Mouse (Mus musculus) right cerebral cortex, postnatal 25 days (tissue): ENCODE data around the gene Ogg1.
A peak's percentile ranks its signal among the peaks of the same experiment; 100 is the strongest.

Experiments
- DNase-seq: peaks from one replicate; pipeline ENCODE4 v3.0.0; 2022

Gene Ogg1

GRCm38 (mm10) chr6:113333137-113333950 lies 6.6 kb downstream of the Ogg1 start:
- DNase-seq, result peak; percentile 51

DNA sequence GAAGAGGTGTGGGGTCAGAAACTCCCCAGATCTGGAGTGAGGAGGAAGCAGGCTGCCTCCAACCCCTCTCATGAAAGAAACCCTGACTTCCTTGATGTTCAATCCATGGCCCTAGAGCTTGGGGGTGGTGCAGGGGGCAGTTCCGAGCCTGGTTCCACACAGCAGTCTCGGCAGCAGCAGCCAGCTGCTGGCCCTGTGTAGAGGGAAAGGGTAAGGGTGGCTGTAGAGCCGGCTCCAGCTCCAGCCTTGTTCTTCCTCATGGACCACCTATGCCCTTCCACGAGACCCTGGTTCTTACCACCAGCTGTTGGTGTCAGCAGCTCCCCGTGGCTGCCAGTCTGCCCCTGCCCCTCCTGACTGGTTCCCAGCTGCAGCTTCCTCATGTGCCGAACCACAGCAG lies 7.4 kb downstream of the Ogg1 start:
- DNase-seq, result no peak

DNA sequence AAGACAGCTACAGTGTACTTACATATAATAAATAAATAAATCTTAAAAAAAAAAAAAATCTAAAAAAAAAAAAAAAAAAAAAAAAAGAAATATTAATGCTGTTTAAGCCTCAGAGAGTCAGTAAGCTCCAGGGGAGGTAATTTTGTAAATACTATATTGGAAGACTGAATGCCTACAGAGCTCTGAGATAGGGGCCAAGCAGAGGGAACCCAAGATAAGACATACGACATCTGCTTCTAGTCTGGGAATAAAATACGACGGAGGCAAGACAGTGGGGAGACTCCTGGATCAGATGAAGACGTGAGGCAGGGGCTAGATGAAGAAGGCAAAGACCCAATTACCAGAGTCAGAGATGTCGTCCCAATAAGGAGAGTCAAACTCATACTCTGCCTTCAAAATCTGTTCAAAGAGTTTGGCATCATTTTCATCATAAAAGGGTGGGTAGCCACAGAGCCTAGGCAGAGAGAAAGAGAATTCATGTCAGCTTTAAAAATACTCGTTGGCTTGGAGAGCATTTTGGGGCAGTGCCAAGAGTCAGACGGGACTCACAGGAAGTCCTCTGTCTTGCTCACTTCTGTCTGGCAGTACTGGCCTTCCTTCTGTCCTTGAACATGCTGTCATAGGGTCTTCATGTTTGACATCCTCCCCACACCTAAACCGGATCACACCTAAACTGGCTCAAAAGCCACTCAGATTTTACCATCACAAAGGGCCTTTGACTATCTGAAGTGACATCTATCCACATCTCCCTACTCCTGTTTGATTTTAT lies 10.3 kb downstream of the Ogg1 start:
- DNase-seq, result no peak

GRCm38 (mm10) chr6:113341574-113341973 lies 14.8 kb downstream of the Ogg1 start:
- DNase-seq, result peak; percentile 27

- peak; percentile 29 for DNase-seq
Observed at GRCm38 (mm10) chr6:113342297-113342696, 15.5 kb downstream of the Ogg1 start.

GRCm38 (mm10) chr6:113343177-113344092 lies 16.7 kb downstream of the Ogg1 start, which contains the start of gene Camk1:
Camk1 (minus strand) TSS chr6:113343984.
- DNase-seq, result peak; percentile 80

GRCm38 (mm10) chr6:113344321-113344720 lies 17.5 kb downstream of the Ogg1 start:
- no peak for DNase-seq

DNA sequence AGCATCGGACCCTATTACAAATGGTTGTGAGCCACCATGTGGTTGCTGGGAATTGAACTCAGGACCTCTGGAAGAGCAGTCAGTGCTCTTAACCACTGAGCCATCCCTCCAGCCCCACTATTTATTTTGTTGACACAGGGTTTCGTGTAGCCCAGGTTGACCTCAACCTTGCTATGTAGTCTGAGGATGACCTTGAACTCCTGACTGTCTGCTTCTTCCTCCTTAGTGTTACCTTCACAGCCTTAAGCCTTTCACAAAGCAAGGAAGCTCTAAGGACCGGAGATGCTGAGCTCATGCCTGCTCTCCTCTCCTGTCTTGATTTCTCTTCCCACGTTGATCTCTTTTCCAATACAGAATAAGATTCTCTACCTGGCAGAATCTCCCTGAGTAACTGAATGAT lies 20.1 kb downstream of the Ogg1 start:
- no peak for DNase-seq

- no peak for DNase-seq
Observed at GRCm38 (mm10) chr6:113350538-113350937, 23.8 kb downstream of the Ogg1 start.

- DNase-seq, result no peak
Observed at GRCm38 (mm10) chr6:113351161-113351560, 24.4 kb downstream of the Ogg1 start.

DNA sequence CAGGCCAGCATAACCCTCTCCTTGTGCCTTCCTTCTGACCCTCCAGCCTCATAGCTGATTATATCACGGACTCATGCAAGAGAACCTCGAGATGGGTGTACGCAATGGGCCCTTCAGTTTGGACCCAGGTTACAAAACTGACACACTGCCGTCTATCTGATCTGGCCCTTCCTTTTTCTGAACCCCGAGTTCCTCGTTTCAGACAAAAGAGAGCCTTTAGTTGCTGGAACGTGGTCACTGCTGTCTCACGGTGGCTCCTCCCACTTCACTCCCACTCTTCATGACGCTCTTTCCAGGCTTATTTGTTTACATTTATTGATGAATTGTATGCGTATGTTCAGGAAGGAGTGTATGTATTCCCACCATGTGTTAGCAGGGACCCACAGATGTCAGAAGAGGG lies 24.9 kb downstream of the Ogg1 start:
- DNase-seq, result no peak

GRCm38 (mm10) chr6:113352820-113353219 lies 26.0 kb downstream of the Ogg1 start:
- no peak for DNase-seq

DNA sequence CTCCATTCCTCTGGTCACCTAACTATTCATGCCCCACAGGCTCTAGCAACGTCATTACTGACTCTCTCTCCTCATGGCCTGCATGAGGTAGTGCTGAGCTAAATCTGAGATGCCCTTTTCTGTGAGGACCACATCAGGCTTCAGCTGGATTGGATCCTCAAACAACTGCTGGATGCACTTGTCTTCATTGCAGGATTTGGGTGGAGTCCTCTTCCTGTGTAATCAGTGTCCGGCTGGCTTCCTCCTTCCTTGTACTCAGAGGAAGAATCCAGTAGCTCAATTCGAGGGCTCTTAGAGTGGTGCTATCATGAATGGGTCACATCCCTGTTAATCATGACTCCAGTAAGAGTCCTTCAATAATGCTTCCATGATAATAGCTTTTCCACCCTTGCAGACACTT lies 26.9 kb downstream of the Ogg1 start:
- DNase-seq, result no peak

DNA sequence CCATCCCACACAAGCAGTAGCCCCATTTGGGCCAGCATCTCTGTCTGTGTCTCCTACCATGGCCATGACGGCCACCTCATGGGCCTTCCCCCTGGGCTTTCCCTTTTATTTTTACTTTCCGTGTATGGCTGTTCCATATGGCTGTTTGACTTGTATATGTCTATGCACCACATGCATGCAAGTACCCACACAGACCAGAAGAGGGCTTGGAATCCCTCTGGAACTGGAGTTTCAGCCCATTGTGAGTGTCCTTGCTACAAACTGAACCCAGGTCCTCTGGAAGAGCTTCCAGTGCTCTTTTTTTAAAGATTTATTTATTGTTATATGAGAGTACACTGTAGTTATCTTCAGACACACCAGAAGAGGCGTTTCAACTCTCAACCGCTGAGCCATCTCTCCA lies 34.7 kb downstream of the Ogg1 start:
- no peak for DNase-seq

DNA sequence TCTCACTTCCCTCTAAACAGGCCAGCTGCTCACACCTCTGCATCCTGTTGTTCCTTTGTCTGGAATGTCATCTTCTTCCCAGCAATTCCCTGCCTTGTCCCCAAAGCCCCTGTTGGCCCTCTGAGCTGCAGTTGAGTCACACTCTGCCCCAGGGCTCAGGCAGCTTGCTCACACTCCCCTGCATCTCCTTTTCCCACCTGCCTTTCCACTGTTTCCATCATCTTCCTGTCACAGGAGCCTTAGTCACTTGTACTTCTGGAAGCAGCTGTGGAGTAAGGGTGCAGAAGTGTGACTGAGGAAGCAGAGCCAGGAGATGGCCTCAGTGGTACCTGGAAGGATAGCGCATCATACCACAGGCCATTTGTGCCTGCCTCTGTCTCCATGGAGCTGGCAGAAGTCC lies 35.5 kb downstream of the Ogg1 start:
- no peak for DNase-seq

DNA sequence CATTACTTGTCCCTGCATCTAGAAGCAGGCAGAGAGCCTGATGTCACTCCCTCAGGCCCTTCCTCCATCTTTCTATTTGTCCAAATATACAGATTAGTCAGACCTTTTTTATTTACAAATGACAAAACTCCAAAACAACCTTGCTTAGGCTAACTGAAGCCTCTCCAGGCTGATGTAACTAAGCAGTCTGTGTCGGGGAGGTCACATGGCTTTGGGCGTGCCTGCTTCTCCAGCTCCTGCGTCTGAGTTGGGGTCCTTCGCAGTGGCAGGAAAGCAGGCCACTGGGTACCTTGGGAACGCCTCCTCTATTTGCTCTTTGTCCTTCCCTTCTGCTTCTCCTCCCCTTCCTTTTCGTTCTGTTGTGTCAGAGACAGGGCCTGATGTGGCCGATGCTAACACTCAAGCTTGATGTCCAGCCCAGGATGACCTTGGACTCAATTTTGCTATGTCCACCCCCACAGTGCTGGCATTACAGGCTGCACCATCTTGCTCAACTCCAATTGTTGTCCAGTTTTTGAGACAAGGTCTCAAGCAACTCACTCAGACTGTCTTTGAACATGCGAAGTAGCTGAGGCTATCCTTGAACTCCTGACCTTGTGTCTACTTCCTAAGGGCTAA lies 37.9 kb downstream of the Ogg1 start:
- DNase-seq, result no peak

GRCm38 (mm10) chr6:113366639-113367038 lies 39.9 kb downstream of the Ogg1 start:
- no peak for DNase-seq

- DNase-seq, result no peak
Observed at GRCm38 (mm10) chr6:113367574-113367973, 40.8 kb downstream of the Ogg1 start.

- no peak for DNase-seq
Observed at GRCm38 (mm10) chr6:113368124-113368523, 41.4 kb downstream of the Ogg1 start.

DNA sequence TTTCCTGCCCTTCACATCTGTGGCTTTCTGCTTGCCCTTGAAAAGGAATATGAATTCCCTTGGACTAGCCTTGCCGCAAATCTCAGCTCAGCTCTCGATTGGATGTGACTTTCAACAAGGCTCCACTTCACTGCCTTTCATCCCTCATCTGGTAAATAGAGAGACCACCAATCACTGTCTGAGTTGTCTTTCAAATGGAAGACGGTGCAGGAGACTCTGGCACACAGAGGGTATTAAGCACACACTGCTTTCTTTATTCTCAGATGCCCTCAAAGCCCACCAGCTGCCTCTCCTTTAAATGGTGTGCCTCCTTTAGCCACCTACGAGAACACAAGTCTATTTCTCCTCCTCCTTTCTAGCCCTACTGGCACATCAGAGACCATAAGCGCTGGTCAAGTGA lies 41.8 kb downstream of the Ogg1 start:
- DNase-seq, result no peak

GRCm38 (mm10) chr6:113370194-113370929 lies 43.6 kb downstream of the Ogg1 start:
- no peak for DNase-seq

DNA sequence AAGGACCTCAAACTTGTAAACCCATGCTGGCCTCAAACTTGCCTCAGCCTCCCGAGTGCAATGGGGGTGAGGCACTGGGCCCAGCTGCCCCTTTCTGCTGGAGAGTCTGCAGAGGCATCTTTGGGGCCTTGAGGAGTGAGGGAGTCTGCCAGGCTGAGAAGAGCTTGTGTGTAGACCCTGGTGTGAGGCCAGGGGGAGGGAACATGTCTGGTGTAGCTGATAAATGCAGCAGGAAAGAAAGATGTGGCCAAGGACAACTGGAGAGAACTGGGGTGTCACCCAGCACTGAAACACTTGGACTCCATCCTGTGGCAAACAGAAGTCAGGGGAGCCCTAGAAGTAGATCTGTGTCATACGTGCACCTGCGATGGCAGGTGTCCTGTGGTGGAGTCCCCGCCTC lies 46.7 kb downstream of the Ogg1 start:
- no peak for DNase-seq
